Mouse (Mus musculus): ENCODE measurements at regions not wholly inside any gene's neighbourhood (a gene's known extent, or its start where the extent isn't known, plus 50 kb on each side); places are given as distances from the start of the nearest gene placed in this dataset.

- H3K9me3 ChIP-seq (replicated peaks), result peaks cover 6% of the 10 kb centered on the region
- 11% methylated on average over 32 of the region's 32 CpGs for WGBS
- peaks cover 25% of the 10 kb centered on the region for H3K4me1 ChIP-seq
- H3K4me3 ChIP-seq, result no peak overlapping the region
- no peak overlapping the region for H3K9ac ChIP-seq
- no peak overlapping the region for H3K4me2 ChIP-seq (replicated peaks)
- ATAC-seq (ENCODE audit: low FRiP score), result peak; percentile 85
- no peaks in the 10 kb centered on the region for H3K36me3 ChIP-seq
- H3K27ac ChIP-seq, result peak overlapping the region; percentile 86
- no peaks in the 10 kb centered on the region for H3K27me3 ChIP-seq
These were observed 250.3 kb downstream of the Cryba4 start for GRCm38 (mm10) chr5:112001742-112002701.

DNA sequence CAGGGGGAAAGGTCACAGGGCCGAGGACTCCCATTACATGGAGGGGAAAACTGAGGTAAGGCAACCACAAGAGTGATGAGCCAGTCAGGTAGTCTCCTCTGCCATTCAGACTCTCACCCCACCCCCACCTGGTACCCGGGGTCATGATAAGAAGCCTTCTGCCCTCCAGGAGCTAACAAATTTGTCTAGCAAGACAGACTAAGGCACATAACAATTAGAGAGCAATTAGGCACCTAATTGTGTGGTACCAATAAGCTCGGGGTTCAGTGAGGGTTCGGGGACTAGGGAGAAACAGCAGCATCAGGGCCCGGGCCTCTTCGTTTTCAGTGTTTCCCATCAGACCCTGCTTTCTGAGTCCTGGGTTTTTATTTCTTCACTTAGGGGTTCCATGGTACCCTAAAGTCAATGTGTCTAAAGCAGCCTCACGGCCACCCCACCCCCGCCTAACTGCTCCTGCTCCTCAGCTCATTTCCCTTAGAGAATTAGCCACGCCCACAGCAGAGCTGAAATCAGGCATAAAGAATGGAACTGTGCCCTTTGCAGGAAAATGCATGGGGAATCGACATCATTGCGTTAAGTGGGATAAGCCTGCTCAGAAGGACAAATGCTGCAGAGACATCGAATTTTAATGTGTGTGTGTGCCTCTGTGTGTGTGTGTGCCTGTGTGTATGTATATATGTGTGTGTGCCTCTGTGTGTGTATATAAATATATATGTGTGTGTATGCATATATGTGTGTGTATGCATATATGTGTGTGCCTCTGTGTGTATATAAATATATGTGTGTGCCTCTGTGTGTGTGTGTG is 249.3 kb downstream of the Cryba4 start:
- Histone ChIP-seq H3K9me3 (replicated peaks) (peaks cover 8% of the 10 kb centered on the region), H3K27ac (peak overlapping the region; percentile 86), H3K27me3 (no peaks in the 10 kb centered on the region), H3K4me2 (replicated peaks) (no peak overlapping the region), H3K4me3 (no peak overlapping the region), H3K4me1 (peaks cover 25% of the 10 kb centered on the region), H3K9ac (no peak overlapping the region), H3K36me3 (no peaks in the 10 kb centered on the region)
- WGBS, result 47% methylated on average over 12 of the region's 12 CpGs
- no peak for ATAC-seq (ENCODE audit: low FRiP score)

- H3K9ac ChIP-seq, result no peak overlapping the region
- H3K4me2 ChIP-seq (replicated peaks), result no peak overlapping the region
- H3K4me1 ChIP-seq, result peaks cover 25% of the 10 kb centered on the region
- no peak overlapping the region for H3K4me3 ChIP-seq
- H3K9me3 ChIP-seq (replicated peaks), result peaks cover 8% of the 10 kb centered on the region
- ATAC-seq (ENCODE audit: low FRiP score), result no peak
- H3K27me3 ChIP-seq, result no peaks in the 10 kb centered on the region
- WGBS, result 74% methylated on average over 3 of the region's 3 CpGs
- no peak overlapping the region for H3K27ac ChIP-seq
- no peaks in the 10 kb centered on the region for H3K36me3 ChIP-seq
These were observed 248.3 kb downstream of the Cryba4 start for GRCm38 (mm10) chr5:112004041-112004440.

DNA sequence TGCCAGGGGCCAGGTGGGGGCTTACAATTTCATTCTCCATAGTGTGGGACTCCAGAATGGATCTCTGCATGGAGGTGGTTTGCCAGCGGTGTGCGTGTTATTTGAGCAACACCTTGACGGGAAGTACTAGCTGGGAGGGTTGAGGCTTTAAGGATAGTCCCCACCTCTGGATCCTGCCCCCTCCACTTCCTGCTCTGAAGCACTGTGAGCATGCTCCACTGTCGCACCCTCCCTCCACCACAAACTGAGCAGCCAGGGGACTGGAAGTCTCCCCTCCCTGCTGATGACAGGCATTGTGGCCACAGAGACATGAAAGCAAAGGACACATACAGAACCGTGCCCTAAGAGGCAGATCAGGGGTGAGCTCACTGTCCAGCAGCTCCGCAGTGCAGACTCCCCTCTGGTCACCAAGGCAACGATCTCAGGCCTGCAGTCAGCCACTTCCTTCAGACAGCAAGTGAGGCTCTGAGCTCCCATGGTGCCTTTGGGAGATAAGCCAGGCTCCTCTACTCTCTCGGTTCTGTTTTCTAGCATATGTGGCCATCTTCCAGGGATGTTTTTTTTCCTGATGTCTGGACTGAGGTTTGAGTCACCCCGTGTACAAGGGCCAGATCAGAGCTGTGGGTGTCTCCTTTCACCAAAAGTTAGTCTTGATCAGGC is 239.7 kb downstream of the Cryba4 start:
- peak; percentile 66 for ATAC-seq (ENCODE audit: low FRiP score)
- Histone ChIP-seq H3K4me3 (no peak overlapping the region), H3K27me3 (no peaks in the 10 kb centered on the region), H3K36me3 (no peaks in the 10 kb centered on the region), H3K27ac (no peak overlapping the region), H3K9ac (peak overlapping the region; percentile 23; the same call in 1 of the 2 replicates), H3K4me1 (peaks cover 15% of the 10 kb centered on the region), H3K9me3 (replicated peaks) (peaks cover 7% of the 10 kb centered on the region; the same call in 1 of the 2 replicates), H3K4me2 (replicated peaks) (no peak overlapping the region)
- 24% methylated on average over 9 of the region's 9 CpGs for WGBS

- H3K27me3 ChIP-seq, result no peaks in the 10 kb centered on the region
- WGBS, result 72% methylated on average over 7 of the region's 7 CpGs
- no peaks in the 10 kb centered on the region for H3K4me1 ChIP-seq
- ATAC-seq (ENCODE audit: low FRiP score), result no peak
- H3K9me3 ChIP-seq (replicated peaks), result peaks cover 6% of the 10 kb centered on the region; the same call in 1 of the 2 replicates
- no peak overlapping the region for H3K9ac ChIP-seq
- H3K4me2 ChIP-seq (replicated peaks), result no peak overlapping the region
- H3K4me3 ChIP-seq, result no peak overlapping the region
- H3K36me3 ChIP-seq, result no peaks in the 10 kb centered on the region
- H3K27ac ChIP-seq, result no peak overlapping the region
These were observed 233.4 kb downstream of the Cryba4 start for GRCm38 (mm10) chr5:112018925-112019324.

GRCm38 (mm10) chr5:112020882-112021281 is 231.4 kb downstream of the Cryba4 start:
- ATAC-seq (ENCODE audit: low FRiP score), result no peak

DNA sequence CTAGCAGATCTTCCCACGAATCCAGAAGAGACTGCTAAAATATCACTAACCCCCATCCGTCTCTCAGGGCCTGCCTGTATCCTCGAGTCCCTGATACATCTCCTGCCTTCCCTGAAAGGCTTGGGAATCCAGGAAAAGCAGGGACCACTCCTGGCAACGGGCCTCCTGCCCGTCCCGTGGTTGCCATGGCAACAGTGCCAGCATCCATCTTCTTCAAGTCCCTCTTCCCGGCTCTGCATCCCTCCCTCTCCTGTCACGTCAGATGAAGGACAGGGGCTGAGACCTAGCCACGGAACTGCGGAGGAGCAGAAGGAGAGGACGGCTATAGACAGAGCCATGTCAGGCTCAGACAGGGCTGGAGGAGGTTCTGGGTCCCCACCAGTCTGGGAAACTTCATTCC is 222.4 kb downstream of the Cryba4 start:
- H3K4me3 ChIP-seq, result no peak overlapping the region
- H3K9me3 ChIP-seq (replicated peaks), result no peaks in the 10 kb centered on the region
- 28% methylated on average over 11 of the region's 11 CpGs for WGBS
- peaks cover 28% of the 10 kb centered on the region for H3K4me1 ChIP-seq
- H3K36me3 ChIP-seq, result no peaks in the 10 kb centered on the region
- no peak overlapping the region for H3K4me2 ChIP-seq (replicated peaks)
- H3K27ac ChIP-seq, result peak overlapping the region; percentile 64
- 0 out of 2 replicates have a peak overlapping the region, but pooled peaks have one; percentile 4 for H3K9ac ChIP-seq
- ATAC-seq (ENCODE audit: low FRiP score), result peak; percentile 66
- H3K27me3 ChIP-seq, result 0 out of 2 replicates have a peak, but pooled peaks cover 3% of the 10 kb centered on the region

More at GRCm38 (mm10) chr5:112020882-112021281, 231.4 kb downstream of the Cryba4 start:
- WGBS, result 76% methylated on average over 2 of the region's 2 CpGs
- H3K36me3 ChIP-seq, result no peaks in the 10 kb centered on the region
- no peaks in the 10 kb centered on the region for H3K9me3 ChIP-seq (replicated peaks)
- no peak overlapping the region for H3K4me2 ChIP-seq (replicated peaks)
- H3K27ac ChIP-seq, result no peak overlapping the region
- H3K9ac ChIP-seq, result no peak overlapping the region
- H3K4me1 ChIP-seq, result peaks cover 5% of the 10 kb centered on the region
- H3K4me3 ChIP-seq, result no peak overlapping the region
- H3K27me3 ChIP-seq, result 0 out of 2 replicates have a peak, but pooled peaks cover 3% of the 10 kb centered on the region

DNA sequence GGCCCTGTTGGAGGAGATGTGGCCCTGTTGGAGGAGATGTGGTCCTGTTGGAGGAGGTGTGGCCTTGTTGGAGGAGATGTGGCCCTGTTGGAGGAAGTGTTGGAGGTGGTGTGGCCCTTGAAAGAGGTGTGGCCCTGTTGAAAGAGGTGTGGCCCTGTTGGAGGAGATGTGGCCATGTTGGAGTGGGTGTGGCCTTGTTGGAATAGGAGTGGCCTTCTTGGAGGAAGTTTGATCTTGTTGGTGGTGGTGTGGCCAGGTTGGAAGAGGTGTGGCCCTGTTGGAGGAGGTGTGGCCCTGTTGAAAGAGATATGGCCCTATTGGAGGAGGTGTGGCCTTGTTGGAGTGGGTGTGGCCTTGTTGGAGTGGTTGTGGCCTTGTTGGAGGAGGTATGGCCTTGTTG is 220.3 kb downstream of the Cryba4 start:
- H3K9me3 ChIP-seq (replicated peaks), result no peaks in the 10 kb centered on the region
- H3K27ac ChIP-seq, result no peak overlapping the region
- no peak overlapping the region for H3K4me2 ChIP-seq (replicated peaks)
- no peak overlapping the region for H3K4me3 ChIP-seq
- H3K4me1 ChIP-seq, result peaks cover 19% of the 10 kb centered on the region
- no peaks in the 10 kb centered on the region for H3K27me3 ChIP-seq
- no peak for ATAC-seq (ENCODE audit: low FRiP score)
- no peaks in the 10 kb centered on the region for H3K36me3 ChIP-seq
- no peak overlapping the region for H3K9ac ChIP-seq

- H3K9me3 ChIP-seq (replicated peaks), result no peaks in the 10 kb centered on the region
- H3K4me2 ChIP-seq (replicated peaks), result no peak overlapping the region
- H3K4me1 ChIP-seq, result peaks cover 3% of the 10 kb centered on the region; the same call in 1 of the 2 replicates
- no peaks in the 10 kb centered on the region for H3K36me3 ChIP-seq
- ATAC-seq (ENCODE audit: low FRiP score), result no peak
- no peak overlapping the region for H3K9ac ChIP-seq
- no peak overlapping the region for H3K27ac ChIP-seq
- no peaks in the 10 kb centered on the region for H3K27me3 ChIP-seq
- H3K4me3 ChIP-seq, result no peak overlapping the region
- 73% methylated on average over 8 of the region's 8 CpGs for WGBS
These were observed 216.9 kb downstream of the Cryba4 start for GRCm38 (mm10) chr5:112035426-112035825.

DNA sequence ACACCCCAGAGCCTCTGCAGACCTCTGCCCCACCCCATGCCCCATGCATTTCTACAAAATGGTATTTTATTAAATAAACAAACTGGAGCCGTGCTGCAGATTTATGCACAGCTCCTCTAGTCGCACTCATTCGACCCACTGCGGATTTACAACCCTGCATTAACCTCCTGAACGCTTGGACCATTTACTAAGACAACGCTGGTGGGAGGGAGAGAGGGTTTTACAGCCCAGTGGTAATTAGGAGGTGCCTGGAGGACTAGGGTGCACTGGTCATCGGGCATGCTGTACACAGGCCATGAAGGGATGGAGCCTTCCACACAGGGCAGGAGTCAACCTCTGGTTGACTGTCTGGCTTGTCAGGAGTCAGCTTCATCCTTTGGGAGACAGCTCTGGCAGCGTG is 215.2 kb downstream of the Cryba4 start:
- no peaks in the 10 kb centered on the region for H3K9me3 ChIP-seq (replicated peaks)
- 71% methylated on average over 8 of the region's 8 CpGs for WGBS

DNA sequence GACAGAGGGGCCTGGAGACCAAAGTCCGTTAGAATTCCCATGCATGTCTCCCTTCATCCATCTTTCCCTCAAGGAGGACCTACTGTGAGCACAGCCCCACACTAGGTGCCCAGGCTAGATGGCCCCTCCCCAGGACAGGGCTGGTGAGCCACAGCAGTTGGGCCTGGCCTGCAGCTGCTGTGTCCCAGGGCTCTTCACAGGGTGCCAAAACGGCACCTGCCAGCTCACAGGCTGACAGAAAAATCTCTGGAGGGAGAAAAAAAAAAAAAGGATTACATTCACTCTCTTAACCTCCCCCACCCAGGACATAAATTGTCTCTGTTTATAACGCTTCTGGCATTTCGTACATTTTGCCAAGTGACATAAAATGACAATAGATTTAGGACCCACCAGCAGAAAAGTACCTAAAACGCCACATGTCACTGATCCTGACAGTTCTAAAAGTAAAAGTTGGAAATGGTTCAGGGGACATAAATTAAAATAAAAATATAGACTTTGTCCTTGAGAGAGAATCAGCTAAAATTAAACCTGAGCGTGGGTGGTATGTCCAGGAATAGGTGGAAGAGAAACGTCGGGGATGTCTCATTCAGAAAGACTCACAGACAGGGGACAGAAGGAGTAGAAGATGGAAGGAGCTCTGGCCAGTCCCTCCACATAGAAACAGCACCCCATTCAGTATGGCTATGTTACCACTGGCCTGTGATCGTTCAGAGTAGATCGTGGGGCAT is 212.5 kb downstream of the Cryba4 start:
- Histone ChIP-seq H3K9ac (no peak overlapping the region), H3K9me3 (replicated peaks) (no peaks in the 10 kb centered on the region), H3K4me2 (replicated peaks) (no peak overlapping the region), H3K4me3 (no peak overlapping the region), H3K27ac (no peak overlapping the region), H3K27me3 (no peaks in the 10 kb centered on the region), H3K36me3 (no peaks in the 10 kb centered on the region), H3K4me1 (peaks cover 27% of the 10 kb centered on the region)
- WGBS, result 64% methylated on average over 10 of the region's 10 CpGs
- ATAC-seq (ENCODE audit: low FRiP score), result no peak

More for the DNA sequence above, 215.2 kb downstream of the Cryba4 start:
- Histone ChIP-seq H3K36me3 (no peaks in the 10 kb centered on the region), H3K4me3 (no peak overlapping the region), H3K4me1 (peaks cover 19% of the 10 kb centered on the region), H3K27ac (no peak overlapping the region), H3K27me3 (no peaks in the 10 kb centered on the region), H3K9ac (no peak overlapping the region), H3K4me2 (replicated peaks) (no peak overlapping the region)
- no peak for ATAC-seq (ENCODE audit: low FRiP score)
